ENCODE assay signal across 8 mouse cellular contexts in the genomic region with DNA sequence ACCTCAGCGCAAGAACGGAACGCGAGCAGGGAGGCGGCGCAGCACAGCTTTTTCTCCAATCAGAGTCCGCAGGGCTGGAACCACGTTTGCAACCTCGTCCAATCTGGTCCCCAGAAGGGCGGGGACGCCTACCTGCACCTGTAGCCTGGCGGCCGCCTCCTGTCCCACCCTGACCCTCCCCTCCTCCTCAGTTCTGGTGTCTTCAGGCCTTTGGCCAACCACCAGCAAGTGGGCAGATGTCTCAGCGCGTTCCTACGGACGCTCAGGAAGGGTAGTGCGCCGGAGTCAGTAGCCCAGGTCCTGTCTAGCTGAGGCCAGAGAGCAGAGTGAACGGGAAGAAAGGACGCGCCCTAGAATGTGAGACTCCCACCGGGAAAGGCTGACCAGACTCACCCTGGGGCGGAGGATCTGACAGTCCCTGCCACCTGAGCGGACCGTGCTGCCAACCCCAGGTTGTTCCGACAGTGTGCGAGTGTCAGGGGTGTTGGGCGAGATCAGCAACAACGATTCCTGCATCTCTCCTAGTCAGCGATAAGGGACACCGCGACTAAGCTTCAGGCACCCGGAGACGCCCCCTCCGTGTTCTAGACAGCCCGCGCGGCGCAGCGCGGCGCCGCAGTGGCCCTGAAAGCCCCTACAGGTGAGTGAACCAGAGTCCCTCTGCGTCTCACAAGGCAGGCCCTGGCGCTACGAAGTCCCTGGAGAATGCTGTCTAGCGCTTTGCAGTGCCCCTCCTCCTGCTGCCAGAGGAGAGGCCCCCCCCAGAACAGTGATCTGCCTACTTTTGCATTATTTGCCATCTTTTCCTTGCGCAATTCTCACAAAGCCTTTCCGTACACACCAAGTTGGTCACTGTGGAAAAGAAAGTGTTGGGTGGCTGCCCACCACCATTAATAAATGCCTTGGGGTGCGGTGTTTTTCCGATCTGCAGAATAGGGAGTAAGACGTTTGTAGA. TPM values are rescaled to one million over a fixed set of nuclear protein-coding genes. Genes with fewer than 3 reads are reported as not detected.
A peak's percentile ranks its signal among the peaks of the same experiment; 100 is the strongest.
DNase-seq lines count a peak whose midpoint lies in the region; ATAC-seq lines count a peak whose summit lies in the region.

No protein-coding gene starts in this region.

- peaks cover 24% of the 10 kb centered on the region for H3K4me1 ChIP-seq in hindbrain, embryonic 13.5 days (replicated peaks)
- peaks cover 10% of the 10 kb centered on the region; the same call in 1 of the 2 replicates for H3K4me1 ChIP-seq in lung, embryonic 16.5 days (replicated peaks; ENCODE audit: control insufficient read depth, insufficient read depth, low read length)

- peak overlapping the region; percentile 98 for H3K4me2 ChIP-seq in hindbrain, embryonic 13.5 days
- H3K4me2 ChIP-seq in lung, embryonic 16.5 days (ENCODE audit: low read depth, low read length) = peak overlapping the region; percentile 96

- under 1% methylated on average over 53 of the region's 53 CpGs for WGBS in hindbrain, embryonic 13.5 days
- 1% methylated on average over 53 of the region's 53 CpGs for WGBS in lung, embryonic 16.5 days

- H3K9me3 ChIP-seq in hindbrain, embryonic 13.5 days = no peaks in the 10 kb centered on the region
- H3K9me3 ChIP-seq in lung, embryonic 16.5 days (ENCODE audit: control insufficient read depth, low read length) = no peaks in the 10 kb centered on the region

- H3K9ac ChIP-seq in hindbrain, embryonic 13.5 days = peak overlapping the region; percentile 68
- H3K9ac ChIP-seq in lung, embryonic 16.5 days (ENCODE audit: low read length) = peak overlapping the region; percentile 58

- peak overlapping the region; percentile 49 for H3K4me3 ChIP-seq in hindbrain, embryonic 13.5 days
- H3K4me3 ChIP-seq in lung, embryonic 16.5 days (ENCODE audit: low read length) = peak overlapping the region; percentile 49

- ATAC-seq in hindbrain, embryonic 13.5 days (ENCODE audit: low FRiP score) = peak; percentile 87
- peak; percentile 88 for ATAC-seq in lung, embryonic 16.5 days (ENCODE audit: low read depth)
- no peak for ATAC-seq in erythroid progenitor cell, adult 5-6 weeks (replicated peaks; ENCODE audit: low FRiP score, poor library complexity, severe bottlenecking)

- H3K36me3 ChIP-seq in hindbrain, embryonic 13.5 days = no peaks in the 10 kb centered on the region
- H3K36me3 ChIP-seq in lung, embryonic 16.5 days (ENCODE audit: control insufficient read depth, insufficient read depth, low read length) = no peaks in the 10 kb centered on the region

- H3K27me3 ChIP-seq in hindbrain, embryonic 13.5 days = peaks cover 73% of the 10 kb centered on the region
- peaks cover 9% of the 10 kb centered on the region for H3K27me3 ChIP-seq in lung, embryonic 16.5 days (ENCODE audit: control insufficient read depth, insufficient read depth, low read depth, low read length)

- H3K27ac ChIP-seq in hindbrain, embryonic 13.5 days = no peak overlapping the region
- no peak overlapping the region for H3K27ac ChIP-seq in lung, embryonic 16.5 days (ENCODE audit: low read length)

- peak; percentile 77 for DNase-seq in ZHBTc4 (ENCODE audit: low read depth, low spot score)
- DNase-seq in cerebellum, adult 9-10 months = peak; percentile 58
- DNase-seq in frontal cortex, postnatal 36 days (ENCODE audit: low spot score in 2 of 2) = peak; percentile 51
- peak; percentile 36 to 46 for DNase-seq in layer of hippocampus, postnatal 25 days (ENCODE audit: extremely low spot score in 1 of 2, low spot score in 1 of 2)
- DNase-seq in ovary, postnatal 36 days (ENCODE audit: low spot score) = peak; percentile 67

RNA-seq across cellular contexts. Expression of a gene that starts 1.3 kb away (rescaled TPM):
- 0.92 and 1.1 TPM in 2 replicates for polyA plus RNA-seq in hindbrain, embryonic 13.5 days (2015; fragmentation: Nextera tagmentation; extraction: Ambion mirVana)
- under 1 TPM; 0.42 to 0.56 TPM for total RNA-seq in layer of hippocampus, postnatal 25 days (2021)
- 2.9 and 3.1 TPM in 2 replicates for polyA plus RNA-seq in lung, embryonic 16.5 days (2015; fragmentation: Nextera tagmentation; extraction: Ambion mirVana)
- total RNA-seq in erythroid progenitor cell, adult 5-6 weeks (2015; ENCODE audit: low replicate concordance) = not detected in 2 replicates
- not detected in 2 replicates for total RNA-seq in erythroid progenitor cell, adult 5-6 weeks (2017; ENCODE audit: low replicate concordance)
